Mouse (Mus musculus): ENCODE results near the gene Asb18. TPM values are rescaled to one million over a fixed set of nuclear protein-coding genes. Genes with fewer than 3 reads are reported as not detected.
A peak's percentile ranks its signal among the peaks of the same experiment; 100 is the strongest.

The Asb18 gene
- polyA plus RNA-seq, 1 experiment from 2014 or later, result not detected

- Histone ChIP-seq H3K4me3 (ENCODE audit: low read depth, low read length) (no peak overlapping the region), H3K4me2 (ENCODE audit: low read length) (no peak overlapping the region), H3K4me1 (replicated peaks; ENCODE audit: control insufficient read depth, insufficient read depth, low read length) (peaks cover 12% of the 10 kb centered on the region), H3K9me3 (ENCODE audit: control insufficient read depth, low read length) (no peaks in the 10 kb centered on the region), H3K36me3 (ENCODE audit: control insufficient read depth, insufficient read depth, low read length) (no peaks in the 10 kb centered on the region), H3K27me3 (replicated peaks; ENCODE audit: control insufficient read depth, insufficient read depth, low read length) (peaks cover 100% of the 10 kb centered on the region), H3K9ac (ENCODE audit: low read length) (no peak overlapping the region), H3K27ac (ENCODE audit: low read depth) (no peak overlapping the region)
- DNase-seq (ENCODE audit: low spot score), result no peak
- ATAC-seq (replicated peaks; ENCODE audit: low FRiP score, low TSS enrichment, low read depth), result no peak
- 5% methylated on average over 19 of the region's 19 CpGs for WGBS
These were observed 79.9 kb downstream of the Asb18 start for GRCm38 (mm10) chr1:89934316-89935260.

GRCm38 (mm10) chr1:89933786-89934185 lies 80.7 kb downstream of the Asb18 start:
- no peak overlapping the region for H3K9ac ChIP-seq (ENCODE audit: low read length)
- WGBS, result 2% methylated on average over 21 of the region's 21 CpGs
- no peaks in the 10 kb centered on the region for H3K9me3 ChIP-seq (ENCODE audit: control insufficient read depth, low read length)
- no peak overlapping the region for H3K4me2 ChIP-seq (ENCODE audit: low read length)
- no peak overlapping the region for H3K27ac ChIP-seq (ENCODE audit: low read depth)
- DNase-seq (ENCODE audit: low spot score) (no peak), ATAC-seq (replicated peaks; ENCODE audit: low FRiP score, low TSS enrichment, low read depth) (no peak)
- H3K4me3 ChIP-seq (ENCODE audit: low read depth, low read length), result no peak overlapping the region
- H3K36me3 ChIP-seq (ENCODE audit: control insufficient read depth, insufficient read depth, low read length), result no peaks in the 10 kb centered on the region
- peaks cover 100% of the 10 kb centered on the region for H3K27me3 ChIP-seq (replicated peaks; ENCODE audit: control insufficient read depth, insufficient read depth, low read length)
- H3K4me1 ChIP-seq (replicated peaks; ENCODE audit: control insufficient read depth, insufficient read depth, low read length), result peaks cover 14% of the 10 kb centered on the region

GRCm38 (mm10) chr1:89933028-89933427 lies 81.4 kb downstream of the Asb18 start:
- no peak overlapping the region for H3K4me3 ChIP-seq (ENCODE audit: low read depth, low read length)
- no peak for ATAC-seq (replicated peaks; ENCODE audit: low FRiP score, low TSS enrichment, low read depth)
- H3K27me3 ChIP-seq (replicated peaks; ENCODE audit: control insufficient read depth, insufficient read depth, low read length), result peaks cover 100% of the 10 kb centered on the region
- no peak for DNase-seq (ENCODE audit: low spot score)
- H3K36me3 ChIP-seq (ENCODE audit: control insufficient read depth, insufficient read depth, low read length), result no peaks in the 10 kb centered on the region
- H3K4me2 ChIP-seq (ENCODE audit: low read length), result no peak overlapping the region
- peaks cover 15% of the 10 kb centered on the region for H3K4me1 ChIP-seq (replicated peaks; ENCODE audit: control insufficient read depth, insufficient read depth, low read length)
- 8% methylated on average over 6 of the region's 6 CpGs for WGBS
- H3K9ac ChIP-seq (ENCODE audit: low read length), result no peak overlapping the region
- no peaks in the 10 kb centered on the region for H3K9me3 ChIP-seq (ENCODE audit: control insufficient read depth, low read length)
- H3K27ac ChIP-seq (ENCODE audit: low read depth), result no peak overlapping the region

- 4% methylated on average over 16 of the region's 16 CpGs for WGBS
- H3K9ac ChIP-seq (ENCODE audit: low read length), result no peak overlapping the region
- H3K27me3 ChIP-seq (replicated peaks; ENCODE audit: control insufficient read depth, insufficient read depth, low read length), result peaks cover 100% of the 10 kb centered on the region
- H3K36me3 ChIP-seq (ENCODE audit: control insufficient read depth, insufficient read depth, low read length), result no peaks in the 10 kb centered on the region
- H3K9me3 ChIP-seq (ENCODE audit: control insufficient read depth, low read length), result no peaks in the 10 kb centered on the region
- no peak overlapping the region for H3K4me3 ChIP-seq (ENCODE audit: low read depth, low read length)
- DNase-seq (ENCODE audit: low spot score), result no peak
- no peak overlapping the region for H3K4me2 ChIP-seq (ENCODE audit: low read length)
- H3K27ac ChIP-seq (ENCODE audit: low read depth), result no peak overlapping the region
- ATAC-seq (replicated peaks; ENCODE audit: low FRiP score, low TSS enrichment, low read depth), result no peak
- peaks cover 15% of the 10 kb centered on the region for H3K4me1 ChIP-seq (replicated peaks; ENCODE audit: control insufficient read depth, insufficient read depth, low read length)
These were observed 81.8 kb downstream of the Asb18 start for GRCm38 (mm10) chr1:89932616-89933015.

GRCm38 (mm10) chr1:89932021-89932423 lies 82.4 kb downstream of the Asb18 start:
- H3K36me3 ChIP-seq (ENCODE audit: control insufficient read depth, insufficient read depth, low read length), result no peaks in the 10 kb centered on the region
- ATAC-seq (replicated peaks; ENCODE audit: low FRiP score, low TSS enrichment, low read depth) (no peak), DNase-seq (ENCODE audit: low spot score) (no peak)
- H3K27ac ChIP-seq (ENCODE audit: low read depth), result no peak overlapping the region
- H3K9ac ChIP-seq (ENCODE audit: low read length), result no peak overlapping the region
- H3K4me2 ChIP-seq (ENCODE audit: low read length), result no peak overlapping the region
- no peaks in the 10 kb centered on the region for H3K9me3 ChIP-seq (ENCODE audit: control insufficient read depth, low read length)
- H3K4me1 ChIP-seq (replicated peaks; ENCODE audit: control insufficient read depth, insufficient read depth, low read length), result peaks cover 15% of the 10 kb centered on the region
- H3K27me3 ChIP-seq (replicated peaks; ENCODE audit: control insufficient read depth, insufficient read depth, low read length), result peaks cover 100% of the 10 kb centered on the region
- no peak overlapping the region for H3K4me3 ChIP-seq (ENCODE audit: low read depth, low read length)
- WGBS, result 2% methylated on average over 19 of the region's 19 CpGs

- no peak within 1 kb of the TSS; the same call in 1 of the 2 replicates for H3K9ac ChIP-seq (ENCODE audit: low read length)
- no peak within 1 kb of the TSS for H3K27ac ChIP-seq (ENCODE audit: low read depth)
- DNase-seq (ENCODE audit: low spot score) (peak; percentile 85), ATAC-seq (replicated peaks; ENCODE audit: low FRiP score, low TSS enrichment, low read depth) (peak; percentile 72)
- H3K27me3 ChIP-seq (replicated peaks; ENCODE audit: control insufficient read depth, insufficient read depth, low read length), result peaks cover 100% of the 10 kb centered on the region
- H3K4me1 ChIP-seq (replicated peaks; ENCODE audit: control insufficient read depth, insufficient read depth, low read length), result peaks cover 15% of the 10 kb centered on the region
- H3K36me3 ChIP-seq (ENCODE audit: control insufficient read depth, insufficient read depth, low read length), result no peaks in the 10 kb centered on the region
- H3K4me3 ChIP-seq (ENCODE audit: low read depth, low read length), result peak within 1 kb of the TSS; percentile 42
- peak within 1 kb of the TSS; percentile 64 for H3K4me2 ChIP-seq (ENCODE audit: low read length)
- no peaks in the 10 kb centered on the region for H3K9me3 ChIP-seq (ENCODE audit: control insufficient read depth, low read length)
- under 1% methylated on average over 33 of the region's 33 CpGs for WGBS
These were observed 83.3 kb downstream of the Asb18 start, which contains the start of gene Gbx2 for GRCm38 (mm10) chr1:89931120-89931519. TSS of gene Gbx2 (minus strand) at chr1:89931179.

- ATAC-seq (replicated peaks; ENCODE audit: low FRiP score, low TSS enrichment, low read depth) (no peak), DNase-seq (ENCODE audit: low spot score) (peak; percentile 74)
- no peak overlapping the region for H3K27ac ChIP-seq (ENCODE audit: low read depth)
- H3K4me2 ChIP-seq (ENCODE audit: low read length), result peak overlapping the region; percentile 64
- H3K4me3 ChIP-seq (ENCODE audit: low read depth, low read length), result peak overlapping the region; percentile 42
- H3K9ac ChIP-seq (ENCODE audit: low read length), result no peak overlapping the region; the same call in 1 of the 2 replicates
- H3K36me3 ChIP-seq (ENCODE audit: control insufficient read depth, insufficient read depth, low read length), result no peaks in the 10 kb centered on the region
- peaks cover 100% of the 10 kb centered on the region for H3K27me3 ChIP-seq (replicated peaks; ENCODE audit: control insufficient read depth, insufficient read depth, low read length)
- peaks cover 15% of the 10 kb centered on the region for H3K4me1 ChIP-seq (replicated peaks; ENCODE audit: control insufficient read depth, insufficient read depth, low read length)
- H3K9me3 ChIP-seq (ENCODE audit: control insufficient read depth, low read length), result no peaks in the 10 kb centered on the region
- WGBS, result under 1% methylated on average over 45 of the region's 45 CpGs
These were observed 83.9 kb downstream of the Asb18 start for GRCm38 (mm10) chr1:89930551-89930950.

GRCm38 (mm10) chr1:89929721-89930505 lies 84.6 kb downstream of the Asb18 start:
- H3K9me3 ChIP-seq (ENCODE audit: control insufficient read depth, low read length), result no peaks in the 10 kb centered on the region
- no peaks in the 10 kb centered on the region for H3K36me3 ChIP-seq (ENCODE audit: control insufficient read depth, insufficient read depth, low read length)
- H3K27ac ChIP-seq (ENCODE audit: low read depth), result no peak overlapping the region
- peaks cover 100% of the 10 kb centered on the region for H3K27me3 ChIP-seq (replicated peaks; ENCODE audit: control insufficient read depth, insufficient read depth, low read length)
- peaks cover 15% of the 10 kb centered on the region for H3K4me1 ChIP-seq (replicated peaks; ENCODE audit: control insufficient read depth, insufficient read depth, low read length)
- under 1% methylated on average over 54 of the region's 55 CpGs for WGBS
- H3K4me2 ChIP-seq (ENCODE audit: low read length), result peak overlapping the region; percentile 64
- no peak for DNase-seq (ENCODE audit: low spot score)
- H3K9ac ChIP-seq (ENCODE audit: low read length), result no peak overlapping the region; the same call in 1 of the 2 replicates
- ATAC-seq (replicated peaks; ENCODE audit: low FRiP score, low TSS enrichment, low read depth), result no peak
- peak overlapping the region; percentile 42 for H3K4me3 ChIP-seq (ENCODE audit: low read depth, low read length)
